Mouse (Mus musculus) thymus, adult 18-20 months (tissue): ENCODE data around the gene Cyfip2.

Source experiments
- DNase-seq, 2 experiments: peaks; one replicate each; pipeline ENCODE4 v3.0.0; 2022; ENCODE audit warnings: mixed read lengths in 2 of 2

The Cyfip2 gene

DNA sequence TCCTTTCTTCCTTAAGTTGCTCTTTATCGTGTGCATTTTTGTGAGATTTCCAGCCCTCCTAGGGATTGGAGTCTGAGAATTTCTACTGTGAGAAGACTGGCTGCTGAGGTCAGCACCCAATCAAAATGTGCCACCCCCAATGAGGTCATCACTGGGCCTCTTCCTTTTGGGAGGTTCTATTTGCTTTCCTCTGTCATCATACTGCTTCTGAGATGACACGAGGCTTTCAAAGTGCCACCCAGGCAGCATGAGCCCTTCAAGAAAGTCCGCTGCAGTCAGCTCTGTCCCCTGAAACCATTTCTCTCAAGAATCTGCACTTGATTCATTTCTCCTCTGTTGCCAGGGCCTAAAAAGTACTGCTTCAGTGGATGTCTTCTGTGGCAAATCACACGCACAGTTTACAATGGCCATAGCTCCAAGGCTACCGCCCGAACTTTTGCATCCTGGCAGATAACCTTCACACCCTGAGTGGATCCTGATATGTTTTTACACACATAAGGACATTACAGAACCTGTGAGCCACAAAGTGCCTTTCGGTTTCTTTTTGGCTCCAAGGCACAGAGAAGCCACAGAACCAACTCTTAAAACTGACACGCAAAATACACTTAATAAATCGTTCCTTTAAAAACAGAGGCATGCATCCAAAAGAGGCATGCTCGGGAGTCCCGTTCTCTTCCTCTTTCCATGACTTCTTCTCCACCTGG lies 4.2 kb downstream of the Cyfip2 start:
- no peak for DNase-seq

DNA sequence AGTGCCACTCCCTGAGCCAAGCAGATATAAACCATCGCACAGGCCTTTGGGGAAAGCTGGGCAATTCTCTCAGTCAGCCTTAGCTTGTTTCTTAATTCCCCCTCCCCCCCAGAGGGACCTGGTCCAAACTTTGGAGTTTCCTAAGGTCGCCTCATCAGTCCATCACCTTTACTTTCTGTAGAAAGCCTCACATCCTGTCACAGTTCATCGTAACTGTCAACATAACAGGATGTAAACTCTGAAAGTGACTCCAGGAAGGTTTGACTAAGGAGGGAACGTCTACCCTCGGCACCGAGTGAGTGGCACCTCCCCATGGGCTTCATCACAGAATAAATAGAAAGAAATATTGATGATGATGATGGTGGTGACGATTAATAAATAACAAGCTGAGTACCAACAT lies 4.9 kb downstream of the Cyfip2 start:
- no peak for DNase-seq

DNA sequence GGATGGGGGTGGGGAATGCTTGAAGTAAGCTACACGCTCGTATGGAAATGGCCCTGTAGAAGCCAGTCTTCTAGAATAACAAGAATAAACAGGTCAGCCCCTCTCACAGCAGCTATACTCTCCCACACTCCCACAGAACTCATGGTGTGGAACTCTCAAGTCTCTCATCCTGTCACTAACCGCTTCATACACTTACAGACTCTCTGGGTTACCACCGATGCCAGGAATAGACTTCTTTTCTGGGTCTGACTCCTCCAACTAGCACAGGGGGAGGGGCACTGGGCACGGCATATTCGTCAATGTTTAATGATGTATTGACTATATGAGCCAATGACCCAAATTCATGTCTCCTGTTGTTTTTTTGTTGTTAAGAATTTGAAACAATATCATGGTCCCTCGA lies 5.9 kb downstream of the Cyfip2 start:
- no peak for DNase-seq

DNA sequence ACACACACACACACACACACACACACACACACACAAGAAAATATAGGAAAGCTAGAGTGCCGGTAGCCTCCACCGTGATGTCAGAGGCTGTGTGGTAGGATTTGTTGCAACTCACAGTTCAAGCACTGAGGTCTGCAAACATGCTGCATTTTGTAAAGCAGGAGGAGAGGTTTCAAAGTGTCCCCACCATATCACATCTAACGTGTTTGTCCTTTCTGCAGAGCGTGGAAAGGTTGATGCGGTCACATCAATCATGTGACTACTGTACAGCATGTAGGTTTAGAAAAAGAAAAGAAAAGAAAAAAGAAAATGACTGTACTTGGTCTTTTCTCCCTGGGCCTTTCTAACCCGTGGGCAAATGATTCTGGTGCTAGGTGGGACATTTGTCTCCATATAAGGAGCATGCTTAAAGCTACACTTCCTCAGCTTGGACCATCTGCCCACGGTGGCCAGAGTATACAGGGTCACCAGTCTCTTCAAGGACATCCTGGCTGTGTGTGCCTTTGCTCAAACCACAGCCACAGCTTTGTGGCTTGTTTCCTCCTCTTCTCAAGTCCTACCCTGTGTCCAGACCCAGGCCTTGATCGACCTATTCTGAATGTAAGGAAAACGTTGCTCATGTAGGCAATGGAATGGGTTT lies 6.7 kb downstream of the Cyfip2 start:
- DNase-seq = no peak

DNA sequence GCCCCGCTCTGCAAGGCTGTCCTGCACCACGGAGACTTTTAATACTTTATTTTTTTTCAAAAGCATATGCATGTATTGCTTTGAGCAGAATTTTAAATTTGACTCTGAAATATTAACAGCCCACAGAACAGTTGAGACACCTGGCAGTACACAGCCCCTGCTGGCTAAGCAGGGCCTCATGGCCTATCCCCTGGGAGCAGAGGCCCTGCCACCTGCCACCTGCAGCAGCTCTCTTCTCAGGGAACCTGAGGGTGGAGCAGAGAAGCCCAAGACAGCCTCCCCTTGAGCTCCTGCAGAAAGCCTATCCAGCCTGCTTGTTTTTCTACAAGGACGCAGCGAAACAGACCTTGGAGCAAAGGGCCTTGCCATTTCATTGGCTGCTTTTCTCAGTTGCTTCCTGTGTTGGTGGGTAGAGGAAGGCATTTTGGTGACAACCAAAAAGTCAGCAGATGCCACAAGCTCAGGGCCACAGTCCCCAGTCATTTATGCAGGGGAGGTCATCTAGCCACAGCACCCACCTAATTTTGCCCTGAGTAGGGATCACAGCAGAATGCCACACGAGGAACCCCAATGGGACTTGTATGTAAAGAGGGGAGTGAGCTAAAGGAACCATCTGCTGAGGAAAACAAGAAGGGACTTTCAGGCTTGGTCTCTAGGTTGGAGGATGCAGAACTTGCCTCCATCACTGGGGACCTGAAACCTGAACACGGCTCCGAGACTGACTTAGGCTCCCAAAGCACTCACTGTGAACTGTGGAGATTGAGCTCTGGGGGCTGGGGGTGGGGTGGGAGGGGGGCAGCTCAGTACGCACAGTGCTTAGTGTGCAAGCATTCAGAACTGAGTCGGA lies 7.6 kb downstream of the Cyfip2 start:
- DNase-seq = peak; percentile 46 to 68

DNA sequence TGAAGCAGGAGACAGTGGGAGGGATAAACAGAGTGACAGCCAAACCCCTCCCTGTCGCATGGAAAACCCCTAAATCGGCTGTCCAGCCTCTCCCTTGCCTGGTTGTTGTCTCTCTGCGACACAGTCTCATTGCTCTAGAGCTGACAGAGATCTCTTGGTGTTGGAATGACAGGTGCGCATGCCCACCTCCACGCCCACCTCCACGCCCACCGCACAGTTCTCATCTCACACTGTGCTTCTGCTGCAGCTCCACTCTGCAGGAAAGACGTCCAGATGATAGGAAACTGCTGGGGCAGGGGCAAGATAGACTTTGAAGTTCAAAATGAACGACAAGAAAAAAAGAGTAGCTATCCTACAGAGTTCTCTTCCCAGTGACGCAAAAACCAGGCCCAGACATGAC lies 8.6 kb downstream of the Cyfip2 start:
- DNase-seq = no peak

DNA sequence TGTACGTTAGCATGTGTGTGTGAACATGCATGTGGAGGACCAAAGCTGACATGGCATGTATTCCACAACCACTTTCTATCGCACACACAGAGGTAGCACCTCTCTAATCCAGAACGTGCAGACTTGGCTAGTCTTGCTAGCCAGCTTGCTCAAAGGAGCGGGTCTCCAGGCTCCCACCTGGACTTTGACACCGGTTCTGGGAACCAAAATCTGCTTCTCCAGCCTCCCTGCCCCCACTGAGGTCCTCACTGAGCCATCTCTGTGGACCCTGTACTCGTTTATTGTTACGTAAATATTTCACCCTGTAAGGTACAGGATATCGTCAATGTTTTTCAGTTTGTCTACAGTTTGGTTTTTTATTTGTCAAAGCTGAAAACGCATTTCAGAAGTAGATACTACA lies 10.2 kb downstream of the Cyfip2 start:
- no peak for DNase-seq

DNA sequence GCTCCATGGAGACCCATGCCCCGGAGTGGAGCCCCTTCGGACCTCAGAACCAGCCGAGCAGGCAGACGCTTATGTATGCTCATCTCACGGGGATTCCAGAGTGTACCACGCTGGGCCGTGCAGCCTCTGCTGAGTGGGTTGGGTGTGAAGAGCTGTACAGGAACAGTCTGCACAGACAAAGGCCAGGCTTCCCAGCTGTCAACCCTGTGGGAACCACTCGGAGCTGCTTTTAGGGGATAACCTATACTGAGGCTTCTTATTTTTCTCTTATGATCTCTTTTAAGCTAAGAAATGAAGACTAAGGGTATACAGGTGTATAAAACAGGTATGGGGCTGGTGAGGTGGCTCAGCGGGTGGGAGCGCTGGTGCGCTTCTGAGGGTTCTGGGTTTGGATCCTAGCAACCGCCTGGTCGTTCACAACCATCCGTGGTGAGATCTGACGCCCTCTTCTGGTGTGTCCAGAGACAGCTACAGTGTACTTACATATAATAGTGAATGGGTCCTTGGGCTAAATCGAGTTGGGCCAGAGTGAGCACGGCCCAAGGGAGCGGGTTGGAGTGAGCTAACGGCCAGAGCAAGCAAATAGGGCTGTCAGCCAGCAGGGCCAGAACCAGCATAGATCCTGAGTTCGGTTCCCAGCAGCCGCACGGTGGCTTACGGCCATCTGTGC lies 10.9 kb downstream of the Cyfip2 start:
- no peak for DNase-seq

DNA sequence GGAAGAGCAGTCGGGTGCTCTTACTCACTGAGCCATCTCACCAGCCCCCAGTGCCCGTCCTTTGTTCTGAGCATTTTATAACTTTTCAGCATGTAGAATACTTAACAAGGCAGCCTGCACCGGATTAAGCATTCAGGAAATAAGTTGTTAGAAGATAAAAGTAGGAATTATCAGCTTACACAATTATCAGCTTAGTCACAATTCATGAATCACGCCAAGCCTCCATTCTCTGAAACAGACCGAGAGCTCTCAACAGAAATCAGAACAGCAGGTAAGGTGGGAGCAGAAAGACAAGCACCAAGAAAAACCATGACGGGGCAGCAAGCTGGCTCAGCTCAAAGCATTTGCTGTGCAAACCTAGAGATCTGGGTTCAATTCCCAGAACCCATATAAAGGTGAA lies 12.8 kb downstream of the Cyfip2 start:
- no peak for DNase-seq

DNA sequence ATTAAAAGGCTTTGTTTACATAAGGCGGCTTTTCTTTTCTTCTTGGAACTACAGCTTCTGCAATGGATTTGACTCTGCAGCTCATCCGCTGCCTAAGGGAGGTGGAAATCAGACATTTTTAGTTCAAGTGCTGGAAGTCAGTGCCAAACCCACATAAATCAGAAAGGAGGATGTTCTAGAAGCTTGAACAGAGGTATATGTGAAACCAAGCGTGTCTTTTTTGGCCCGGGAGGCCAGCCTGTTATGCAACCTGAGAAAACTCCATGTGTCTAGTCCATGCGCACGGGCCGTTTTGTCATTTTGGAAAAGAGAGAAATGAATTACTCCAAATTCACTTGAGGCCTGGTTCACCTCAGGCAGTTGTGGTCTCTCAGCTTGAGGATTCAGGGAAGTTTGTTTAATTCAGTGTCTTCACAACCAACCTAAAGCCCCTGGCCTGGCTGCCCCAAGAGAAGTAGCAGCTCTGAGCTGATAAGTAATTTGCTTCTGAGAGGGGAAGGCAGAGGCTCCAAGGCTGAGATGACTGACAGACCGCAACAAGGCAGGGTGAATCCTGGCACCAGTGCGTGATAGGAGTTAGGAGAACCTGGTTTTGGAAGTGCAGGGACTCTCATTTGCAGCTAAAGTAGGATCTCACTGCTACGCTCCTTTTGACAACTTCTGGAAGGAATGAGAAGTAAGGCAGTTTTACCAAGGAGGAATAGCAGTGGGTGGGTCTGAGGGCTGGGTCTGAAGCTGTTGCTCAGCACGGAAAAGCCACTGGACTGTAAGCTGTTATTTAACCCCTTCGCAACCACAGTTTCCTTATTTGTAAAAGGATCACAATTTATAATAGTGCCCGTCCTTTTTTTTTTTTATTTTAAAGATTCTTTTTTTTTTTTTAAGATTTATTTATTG lies 13.5 kb downstream of the Cyfip2 start:
- no peak for DNase-seq

DNA sequence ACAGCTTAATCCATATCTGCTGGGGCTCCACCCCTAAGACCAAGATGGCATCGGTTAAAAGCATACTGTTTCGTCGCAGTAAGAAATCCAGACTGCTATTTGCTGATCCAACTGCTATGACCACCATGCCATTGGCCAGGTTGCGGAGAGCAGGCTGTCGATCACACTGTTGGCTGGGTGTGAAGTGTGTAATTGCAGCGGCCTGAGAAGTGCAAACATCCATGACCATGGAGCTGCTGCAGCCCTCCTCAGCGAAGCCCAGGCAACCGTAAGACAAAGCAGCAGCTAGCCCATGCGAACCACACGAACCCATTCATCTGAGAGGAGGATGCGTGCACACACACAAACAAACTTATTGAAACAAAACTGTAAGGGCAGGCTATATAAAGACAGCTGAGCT lies 18.3 kb downstream of the Cyfip2 start:
- DNase-seq = no peak

DNA sequence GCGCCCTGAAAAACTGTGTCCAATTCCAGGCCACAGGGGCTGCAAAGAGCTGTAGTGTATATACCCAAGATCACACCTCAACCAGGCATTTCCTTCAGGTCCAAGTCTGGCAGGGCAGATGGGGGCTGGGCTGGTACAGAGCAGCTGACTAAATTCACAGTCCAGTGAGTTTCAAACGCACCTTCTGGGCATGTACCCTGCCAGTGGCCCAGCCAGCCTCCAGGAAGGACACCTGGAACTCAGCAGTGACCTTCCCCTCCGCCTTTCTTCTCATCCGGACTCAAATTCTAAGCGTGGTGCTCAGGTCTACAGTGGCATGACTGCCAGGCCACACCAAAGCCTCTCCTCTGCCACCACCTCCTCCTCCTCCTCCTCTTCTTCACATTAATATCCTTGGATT lies 19.2 kb downstream of the Cyfip2 start:
- no peak for DNase-seq

DNA sequence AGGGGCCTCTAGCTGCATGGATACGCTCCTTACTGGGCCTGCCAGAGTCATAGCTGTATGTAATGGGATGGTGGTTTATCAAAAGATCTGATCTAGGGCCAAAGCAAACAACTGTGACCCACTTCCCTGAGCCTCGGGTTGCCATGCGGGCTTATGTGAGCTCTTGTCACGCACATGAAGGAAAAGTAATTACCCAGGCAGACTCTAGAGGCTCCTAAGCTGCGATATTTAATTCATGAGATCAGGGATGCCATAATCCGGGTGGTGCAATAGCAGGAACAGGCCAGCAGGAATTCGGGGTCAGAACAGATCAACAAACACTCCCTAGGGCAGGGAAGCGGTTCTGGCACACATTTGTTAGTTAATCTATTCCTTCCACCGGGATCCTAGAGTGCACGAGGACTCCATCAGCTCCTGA lies 21.7 kb downstream of the Cyfip2 start:
- no peak for DNase-seq

DNA sequence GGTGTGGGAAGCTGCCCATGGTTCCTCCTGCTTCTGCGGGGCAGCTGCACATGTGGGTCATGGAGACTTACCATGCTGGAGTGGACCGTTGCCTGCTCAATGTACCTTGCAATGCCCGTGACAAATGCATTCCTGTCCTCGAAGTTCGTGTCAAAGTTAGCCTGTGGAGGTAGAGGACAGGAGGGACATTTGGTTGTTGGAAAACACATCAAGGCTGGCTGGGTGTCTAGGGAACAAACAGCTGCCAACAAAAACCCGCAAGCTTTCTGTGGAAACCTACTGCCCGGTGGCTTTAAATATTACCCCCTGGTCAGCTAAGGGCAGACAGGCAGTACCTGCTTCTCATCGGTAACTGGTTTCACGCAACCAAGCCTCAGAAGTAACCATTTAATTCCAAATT lies 23.1 kb downstream of the Cyfip2 start:
- no peak for DNase-seq

DNA sequence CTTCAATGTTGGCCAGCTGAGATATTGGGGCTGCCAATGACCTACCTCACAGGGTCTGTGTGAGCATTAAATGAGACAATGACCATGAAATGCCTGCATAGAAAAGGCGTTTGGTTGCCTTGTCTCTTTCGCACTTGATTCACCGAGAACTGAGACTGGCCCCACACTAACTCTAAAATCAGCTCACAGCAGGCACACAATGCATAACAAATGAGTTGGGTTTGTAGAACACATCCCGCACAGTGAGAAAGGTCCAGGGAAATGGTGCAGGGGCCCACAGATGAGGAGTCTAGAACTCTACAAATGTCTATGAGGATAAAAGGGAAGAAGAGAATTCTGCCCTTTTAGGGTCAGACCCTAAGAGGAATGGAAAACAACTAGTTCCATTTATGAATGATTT lies 23.6 kb downstream of the Cyfip2 start:
- no peak for DNase-seq

DNA sequence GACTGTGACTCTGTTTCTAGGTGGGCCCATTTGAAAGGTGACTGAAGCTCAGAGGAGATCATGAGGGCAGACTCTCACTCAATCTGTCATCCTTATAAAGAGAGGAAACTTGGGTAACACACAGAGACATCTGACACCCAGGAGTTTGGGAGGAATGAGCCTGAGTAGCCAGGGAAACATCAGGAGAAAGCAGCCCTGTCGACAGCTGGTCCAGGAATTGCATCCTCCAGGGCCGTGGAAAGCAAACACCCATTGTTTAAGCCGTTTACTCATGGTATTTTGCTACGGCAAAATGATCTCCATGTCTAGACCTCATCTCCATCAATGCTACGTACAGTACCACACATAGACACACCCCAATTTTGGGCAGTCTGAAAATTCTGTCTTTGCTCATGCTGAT lies 24.6 kb downstream of the Cyfip2 start:
- no peak for DNase-seq

DNA sequence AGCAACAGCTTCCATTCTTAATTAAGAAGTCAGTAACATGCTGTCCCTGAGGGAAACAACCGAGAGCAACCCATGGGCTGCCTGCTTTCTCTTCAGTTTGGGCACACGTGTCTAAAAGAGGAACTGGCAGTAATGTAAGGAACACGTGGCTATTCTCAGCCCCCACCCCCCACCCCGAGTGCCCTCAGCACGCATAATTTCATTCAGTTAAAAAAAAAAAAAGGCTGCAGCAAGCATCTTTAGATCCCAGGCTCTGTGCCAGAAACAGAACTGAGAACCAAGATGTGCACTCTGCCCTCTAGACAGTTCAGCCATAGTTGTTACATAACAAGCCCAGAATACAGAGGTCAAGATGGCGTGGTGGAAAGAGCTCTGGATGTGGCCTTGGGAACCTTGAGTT lies 25.9 kb downstream of the Cyfip2 start:
- no peak for DNase-seq

DNA sequence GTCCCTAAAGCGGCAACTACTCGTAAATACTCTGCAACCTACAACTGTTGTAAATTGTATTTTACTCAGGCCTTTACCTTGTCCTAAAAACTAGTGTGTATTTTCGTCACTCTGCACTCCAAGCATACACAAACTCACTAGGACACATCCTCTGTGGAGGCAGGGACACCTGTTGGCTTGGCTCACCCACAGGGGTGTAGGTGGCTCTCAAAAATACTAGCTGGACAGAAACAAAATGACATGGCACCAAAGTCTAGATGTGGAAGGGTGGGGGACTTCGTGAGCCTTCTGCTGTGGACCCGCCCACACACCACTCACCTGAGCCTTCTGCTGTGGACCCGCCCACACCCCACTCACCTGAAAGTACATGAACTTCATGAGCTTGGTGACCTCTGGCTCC lies 28.9 kb downstream of the Cyfip2 start:
- DNase-seq = no peak

DNA sequence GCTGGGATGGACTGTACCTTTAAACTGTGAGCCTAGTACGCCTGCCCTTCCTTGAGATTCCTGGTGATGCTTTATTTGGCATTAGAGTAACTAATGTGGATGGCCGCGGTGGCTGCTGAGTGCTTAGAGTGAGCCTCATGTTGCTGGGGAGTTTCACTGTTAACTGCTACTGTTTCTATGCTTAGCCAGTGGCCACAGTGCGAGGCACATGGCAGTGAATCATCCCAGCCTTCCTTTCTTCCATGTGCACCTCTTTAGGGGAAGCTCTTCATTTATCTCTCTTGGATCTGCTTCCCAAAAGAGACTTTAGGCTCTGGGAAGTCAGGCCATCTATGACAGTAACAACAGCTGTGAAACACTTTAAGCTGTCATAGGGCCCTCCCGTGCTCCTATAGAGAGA lies 30.0 kb downstream of the Cyfip2 start:
- DNase-seq = no peak

DNA sequence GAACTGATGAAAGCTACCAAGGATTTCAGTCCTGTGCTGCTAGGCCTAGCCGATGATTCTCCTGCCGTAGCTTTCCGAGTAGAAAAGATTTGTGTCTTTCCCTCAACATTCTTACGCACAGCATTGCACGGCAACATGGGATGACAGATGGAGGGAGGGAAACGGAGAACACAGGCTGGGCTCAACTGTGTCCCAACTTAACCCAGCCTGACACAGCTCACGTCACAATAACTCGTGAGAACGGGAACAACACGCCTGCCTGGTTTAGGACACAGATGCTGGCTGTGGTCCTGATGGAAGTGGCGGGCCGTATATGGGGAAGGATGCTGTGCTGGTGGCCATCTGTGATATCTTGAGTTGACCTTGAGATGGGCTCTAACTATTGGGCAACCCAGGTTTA lies 34.0 kb downstream of the Cyfip2 start:
- no peak for DNase-seq

DNA sequence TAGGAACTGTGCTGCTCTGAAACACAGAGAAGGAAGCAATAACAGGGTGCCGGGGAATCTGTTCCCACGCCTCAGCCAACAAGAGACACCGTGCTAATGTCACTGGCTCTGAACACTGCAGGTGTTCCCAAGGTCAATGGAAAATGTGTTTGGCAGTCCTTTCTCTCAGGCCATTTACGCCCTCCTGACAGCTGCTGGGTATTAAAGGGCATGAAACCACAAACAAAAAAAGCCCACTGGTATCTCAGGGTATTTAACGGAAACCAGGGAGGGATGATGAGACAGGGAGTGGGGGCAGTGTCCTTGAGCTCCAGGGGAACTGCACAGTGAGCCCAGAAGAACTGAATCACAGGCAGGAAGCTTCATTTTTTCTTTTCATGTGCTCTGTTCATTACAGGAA lies 34.5 kb downstream of the Cyfip2 start:
- no peak for DNase-seq

DNA sequence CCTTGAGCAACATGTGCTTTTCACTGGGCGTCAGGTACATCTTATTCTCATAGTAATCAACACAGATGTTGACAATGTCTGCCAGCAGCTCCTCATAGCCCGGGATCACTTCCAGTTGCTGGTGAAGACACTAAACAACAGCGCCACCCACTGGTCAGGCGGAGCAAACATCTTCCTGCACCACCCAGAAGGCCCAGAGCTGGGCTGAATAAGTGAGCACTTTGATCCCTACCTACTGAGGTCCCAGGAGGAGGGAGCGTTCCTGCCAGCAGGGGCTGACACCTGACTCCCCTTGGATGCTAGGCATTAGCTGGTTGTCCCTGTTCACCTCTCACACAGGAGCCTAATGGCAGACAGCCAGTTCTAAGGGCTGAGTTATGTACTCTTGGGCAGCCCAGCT lies 35.9 kb downstream of the Cyfip2 start:
- peak; percentile 30 to 32 for DNase-seq
